Mouse (Mus musculus): ENCODE results near the gene Gm10322.

The Gm10322 gene

DNA sequence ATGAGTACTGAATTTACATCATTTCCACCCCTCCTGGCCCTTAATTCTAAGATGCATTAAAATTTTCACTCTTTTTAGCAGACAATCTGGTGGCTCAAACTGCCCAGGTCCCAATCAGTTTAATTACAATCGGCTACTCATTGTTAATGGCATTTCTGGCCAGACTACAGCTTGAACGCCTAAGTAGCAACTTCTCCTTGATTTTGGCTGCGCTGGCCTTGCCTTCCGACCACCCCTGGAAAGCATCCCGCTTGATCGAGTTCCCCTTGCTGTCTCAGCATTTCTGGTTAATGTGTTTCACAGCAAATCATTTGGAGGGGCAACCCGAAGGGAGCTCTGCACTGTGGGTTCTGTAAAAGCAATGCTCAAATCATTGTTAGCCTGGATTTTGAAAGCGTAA is 13.8 kb upstream of the Gm10322 start:
- DNase-seq (ENCODE audit: low read depth, low spot score), result no peak

DNA sequence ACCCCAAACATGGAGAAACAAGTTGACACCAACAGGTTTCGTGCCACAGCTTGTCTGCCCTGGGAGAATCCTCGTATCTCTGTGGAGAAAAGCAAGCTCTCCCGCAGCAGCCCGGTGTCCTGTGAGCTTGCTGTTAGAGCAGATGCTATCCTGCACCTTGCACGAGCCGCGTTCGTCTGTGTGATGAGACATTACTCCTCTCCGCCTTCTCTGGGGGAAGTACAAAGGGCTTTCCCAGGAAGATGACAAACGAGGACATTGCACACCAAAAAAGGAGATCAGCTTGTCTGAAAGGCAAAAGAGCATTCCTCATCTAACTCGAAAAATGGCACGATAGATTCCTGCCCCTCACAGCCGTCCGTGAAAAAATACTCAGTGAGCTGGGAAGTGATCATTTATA is 13.0 kb upstream of the Gm10322 start:
- DNase-seq (ENCODE audit: low read depth, low spot score), result no peak

DNA sequence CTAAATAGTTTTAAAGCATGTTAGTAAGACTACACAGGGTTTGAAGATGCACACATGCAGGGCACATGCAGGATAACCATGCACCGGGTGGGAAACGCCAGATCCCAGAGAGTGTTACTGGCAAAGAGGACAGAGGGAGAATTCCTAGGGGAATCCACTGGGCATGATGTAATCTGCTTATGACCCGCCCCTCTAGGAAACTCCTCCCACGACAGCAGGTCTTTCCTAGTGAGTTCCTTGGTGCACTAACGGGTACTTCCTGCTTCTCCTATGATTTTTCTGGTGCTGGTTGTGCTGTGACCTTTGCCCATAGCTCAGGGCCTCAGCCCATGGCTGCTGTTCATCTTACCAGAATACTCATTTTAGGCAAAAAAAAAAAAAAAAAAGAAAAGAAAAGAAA is 12.0 kb upstream of the Gm10322 start:
- no peak for DNase-seq (ENCODE audit: low read depth, low spot score)

DNA sequence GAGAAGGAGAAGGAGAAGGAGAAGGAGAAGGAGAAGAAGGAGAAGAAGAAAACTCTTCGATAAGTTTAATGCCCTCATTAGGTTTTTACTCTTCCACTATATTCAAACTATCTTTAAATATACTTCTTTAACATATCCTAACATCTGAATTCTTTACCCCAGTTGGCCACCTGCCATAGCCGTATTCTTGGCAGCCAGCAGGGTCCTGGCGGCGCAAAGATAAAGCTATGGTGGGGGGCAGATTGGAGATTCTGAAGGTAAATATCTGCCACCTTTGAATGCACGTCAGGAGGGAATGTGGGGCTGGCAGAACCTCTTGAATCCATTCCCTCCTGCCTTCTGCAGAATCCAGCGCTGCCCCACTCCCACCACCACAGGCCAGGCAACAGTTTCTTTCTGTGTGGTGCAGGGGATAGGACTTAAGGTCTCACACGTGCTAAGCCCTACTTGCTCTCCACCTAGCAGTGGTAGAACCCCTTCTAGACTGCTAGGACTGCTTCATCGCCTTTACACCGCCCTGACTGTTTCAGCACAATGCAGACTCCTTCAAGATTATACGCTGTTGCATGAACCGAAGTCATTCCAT is 10.9 kb upstream of the Gm10322 start:
- no peak for DNase-seq (ENCODE audit: low read depth, low spot score)

DNA sequence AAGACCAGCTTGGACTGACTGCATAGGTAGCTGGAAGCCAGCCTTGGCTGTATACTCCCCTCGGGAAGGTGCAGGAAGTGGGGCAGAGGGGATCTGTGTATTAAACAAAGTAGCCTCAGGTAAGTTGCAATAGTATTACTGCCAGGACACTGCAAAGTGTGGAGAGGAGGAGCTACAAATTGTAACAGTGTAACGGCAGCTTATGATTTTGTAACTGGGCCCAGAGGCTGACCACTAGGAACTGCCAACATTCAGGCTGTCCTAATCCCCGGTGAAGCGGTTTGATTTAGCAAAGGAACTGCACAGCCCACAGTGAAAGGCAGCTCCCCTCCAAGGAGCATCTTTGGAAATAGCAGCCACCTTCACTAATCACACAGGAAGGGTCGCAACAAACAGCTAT is 2.6 kb upstream of the Gm10322 start:
- DNase-seq (ENCODE audit: low read depth, low spot score), result no peak

DNA sequence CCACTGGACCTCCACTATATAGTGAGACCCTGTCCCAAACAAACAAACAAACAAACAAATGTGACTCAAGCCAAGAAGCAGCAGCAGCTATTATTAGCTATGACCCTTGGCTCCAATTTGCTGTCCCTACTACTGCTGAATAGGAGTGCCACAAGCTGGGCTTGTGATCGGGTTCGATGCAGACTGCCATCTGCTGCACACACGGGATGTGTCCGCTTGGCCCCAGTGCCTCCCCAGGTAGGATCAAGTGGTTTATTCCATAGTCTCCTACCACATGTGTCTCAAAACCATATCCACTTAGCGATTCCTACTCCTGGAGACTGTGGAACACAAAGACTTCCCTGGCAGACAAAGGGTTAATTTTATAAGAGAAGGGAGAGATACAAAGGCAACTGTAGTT is 1.7 kb upstream of the Gm10322 start:
- no peak for DNase-seq (ENCODE audit: low read depth, low spot score)

DNA sequence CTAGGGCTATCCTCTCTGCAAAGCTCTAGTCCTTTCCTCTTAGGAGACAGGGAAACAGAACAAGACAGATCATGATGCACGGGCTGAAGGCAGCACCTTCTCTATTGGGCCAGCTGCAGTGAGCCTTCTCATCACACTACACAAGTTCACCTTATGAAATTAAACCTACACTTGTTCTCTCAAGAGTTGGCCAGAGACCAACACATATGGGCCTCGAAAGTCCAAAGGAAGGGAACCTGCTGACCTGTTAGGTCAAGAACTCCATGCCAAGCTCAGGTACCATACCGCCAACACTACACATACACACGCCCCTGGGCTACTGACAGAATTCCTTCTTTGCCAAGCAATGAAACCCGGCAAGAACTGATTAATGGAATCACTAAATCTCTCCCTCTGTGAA is 452 bp upstream of the Gm10322 start:
- DNase-seq (ENCODE audit: low read depth, low spot score), result no peak

DNA sequence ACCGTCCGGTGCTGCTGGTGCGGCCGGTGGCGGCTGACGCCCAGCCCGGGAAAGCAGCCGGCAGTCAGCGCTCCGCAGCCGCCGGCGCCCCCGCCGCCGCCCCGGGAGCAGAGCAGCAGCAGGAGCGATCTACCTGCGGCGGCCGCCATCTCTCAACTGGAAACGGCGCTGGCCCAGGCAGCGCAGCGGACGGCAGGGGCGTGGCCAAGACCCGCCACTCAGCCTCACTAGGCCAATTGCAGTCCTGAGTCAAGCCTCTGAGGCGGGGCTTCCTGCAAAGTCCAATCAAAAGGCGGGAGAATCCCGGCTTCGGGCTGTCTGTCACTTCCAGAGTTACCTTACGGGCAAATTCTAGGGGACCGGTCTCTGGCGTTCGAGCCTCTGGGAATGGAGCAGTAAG is 659 bp downstream of the Gm10322 start, which contains the start of gene Mcu:
Gene Mcu, minus strand, starts transcription at position 171 of the 400 bp plus-strand sequence.
- DNase-seq (ENCODE audit: low read depth, low spot score), result peak; percentile 88

DNA sequence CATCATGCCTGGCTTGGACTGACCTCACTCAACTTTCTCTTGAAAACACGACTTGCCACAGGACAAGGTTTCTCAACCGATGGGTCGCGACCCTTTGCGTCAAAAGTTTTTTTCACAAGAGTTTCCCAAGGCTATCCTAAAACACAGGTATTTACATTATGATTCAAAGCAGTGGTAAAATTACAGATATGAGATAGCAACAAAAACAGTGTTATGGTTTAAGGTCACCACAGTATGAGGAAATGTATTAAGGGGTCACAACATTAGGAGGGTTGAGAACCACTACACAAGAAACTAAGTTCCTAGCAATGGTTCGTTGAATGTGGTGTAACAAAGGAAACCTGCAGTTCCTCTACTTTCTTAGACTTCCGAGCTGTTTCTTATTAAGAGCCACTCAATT is 1.9 kb downstream of the Gm10322 start:
- DNase-seq (ENCODE audit: low read depth, low spot score), result no peak

DNA sequence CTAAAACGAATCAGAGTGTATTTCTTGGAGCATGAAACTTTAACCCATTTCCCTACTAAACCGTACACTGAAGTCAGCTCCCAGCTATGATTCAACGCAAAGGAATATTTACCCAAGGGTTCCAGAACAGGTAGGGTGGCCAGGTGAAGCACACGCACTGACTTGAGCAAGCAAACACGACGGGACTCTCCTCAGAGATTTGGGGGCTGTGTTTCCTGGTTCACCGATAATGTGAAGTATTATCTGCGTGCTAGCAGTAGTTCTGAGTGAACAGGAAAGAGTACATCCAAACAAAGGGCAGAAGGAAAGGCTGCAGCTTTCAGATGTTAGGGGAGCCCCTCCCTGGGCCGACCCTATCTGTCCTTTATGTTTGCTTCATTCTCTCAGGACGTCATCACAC is 5.5 kb downstream of the Gm10322 start:
- no peak for DNase-seq (ENCODE audit: low read depth, low spot score)

DNA sequence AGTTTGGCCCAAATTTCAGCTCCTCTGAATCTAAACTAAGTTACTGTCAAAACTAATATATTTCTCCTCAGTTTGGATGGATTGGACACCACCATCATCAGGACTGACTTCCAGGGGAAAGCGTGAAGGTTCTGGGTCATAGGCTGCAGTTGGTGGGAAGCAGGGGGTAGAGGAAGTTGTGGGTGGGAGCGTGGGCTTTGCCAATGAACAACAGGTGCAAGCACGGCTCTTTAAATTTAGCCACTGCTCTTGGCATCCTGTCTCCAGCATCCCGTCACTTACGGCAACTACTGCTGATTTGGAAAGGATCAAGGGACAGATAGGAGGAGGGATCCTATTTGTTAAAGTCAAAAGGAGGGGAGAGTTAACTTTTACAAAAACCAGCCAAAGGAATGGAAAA is 7.6 kb downstream of the Gm10322 start:
- DNase-seq (ENCODE audit: low read depth, low spot score), result no peak

DNA sequence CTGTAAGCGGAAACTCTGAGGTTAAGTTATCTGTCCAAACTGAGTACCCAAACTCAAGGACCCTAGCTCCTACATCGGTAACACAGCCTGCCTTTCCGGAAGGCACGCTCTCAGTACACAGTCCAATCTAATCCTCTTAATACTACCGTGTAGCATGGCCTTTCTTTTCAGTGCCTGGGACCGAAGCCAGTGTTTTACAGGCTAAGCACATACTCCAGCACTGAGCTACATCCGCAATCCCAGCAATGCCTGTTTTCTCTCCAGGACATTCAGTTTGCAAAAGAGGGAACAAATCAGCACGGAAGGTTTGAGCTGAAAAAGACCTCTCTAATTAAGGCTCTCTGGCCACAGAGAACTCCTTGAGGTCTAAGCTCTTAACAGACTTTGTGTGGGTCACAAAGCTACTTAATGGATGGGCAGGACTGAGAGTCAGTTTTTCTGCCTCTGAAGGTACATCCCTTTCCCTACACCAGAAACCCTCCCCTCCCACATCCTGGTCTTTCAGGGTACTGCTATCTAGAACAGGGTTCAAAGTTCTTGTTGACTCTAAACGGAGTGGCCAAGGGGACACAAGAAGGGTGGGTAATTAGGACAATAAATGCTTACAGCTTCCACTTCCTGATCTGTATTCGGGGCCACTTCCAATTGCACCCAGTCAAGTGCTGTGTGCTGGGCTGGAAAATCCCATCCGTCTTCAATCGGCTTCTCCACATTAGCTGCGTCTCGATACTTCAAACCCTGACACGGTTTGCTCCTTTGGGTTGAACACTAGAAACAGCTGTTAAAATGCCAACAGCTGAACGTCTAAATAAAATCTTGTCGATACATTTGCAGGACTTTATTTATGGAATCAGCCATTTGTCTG is 13.0 kb downstream of the Gm10322 start:
- DNase-seq (ENCODE audit: low read depth, low spot score), result no peak

DNA sequence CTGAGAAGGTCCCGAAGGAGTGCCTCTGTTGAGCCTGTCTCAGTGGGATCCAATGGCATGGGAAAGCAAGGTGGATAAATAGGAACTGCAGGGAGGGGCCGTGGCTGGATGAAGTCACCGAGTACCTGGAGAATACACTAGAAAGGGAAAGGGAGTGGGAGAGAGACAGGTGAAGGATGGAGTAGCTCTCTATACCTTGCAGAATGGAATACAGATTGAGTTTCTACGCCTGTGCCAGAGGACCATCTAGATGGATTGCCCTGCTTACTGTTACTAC is 13.6 kb downstream of the Gm10322 start:
- DNase-seq (ENCODE audit: low read depth, low spot score), result no peak

DNA sequence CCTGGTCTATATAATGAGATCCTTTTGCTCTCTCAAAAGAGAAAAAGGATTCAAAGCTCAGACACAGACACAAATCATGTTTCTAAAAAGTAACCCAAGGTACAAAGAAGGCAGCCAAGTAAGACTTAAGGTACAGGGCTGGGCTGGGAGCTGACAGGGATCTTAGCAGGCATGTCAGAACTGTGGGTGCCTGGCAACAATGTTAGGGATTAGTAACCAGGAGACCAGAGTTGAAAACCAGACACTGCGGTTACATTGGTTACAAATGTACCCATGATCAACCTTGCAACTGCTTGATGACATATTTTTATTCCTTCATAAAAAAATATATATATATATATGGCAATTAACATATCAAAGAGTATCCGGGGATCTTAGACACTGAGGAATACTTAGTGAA is 20.2 kb downstream of the Gm10322 start:
- no peak for DNase-seq (ENCODE audit: low read depth, low spot score)

DNA sequence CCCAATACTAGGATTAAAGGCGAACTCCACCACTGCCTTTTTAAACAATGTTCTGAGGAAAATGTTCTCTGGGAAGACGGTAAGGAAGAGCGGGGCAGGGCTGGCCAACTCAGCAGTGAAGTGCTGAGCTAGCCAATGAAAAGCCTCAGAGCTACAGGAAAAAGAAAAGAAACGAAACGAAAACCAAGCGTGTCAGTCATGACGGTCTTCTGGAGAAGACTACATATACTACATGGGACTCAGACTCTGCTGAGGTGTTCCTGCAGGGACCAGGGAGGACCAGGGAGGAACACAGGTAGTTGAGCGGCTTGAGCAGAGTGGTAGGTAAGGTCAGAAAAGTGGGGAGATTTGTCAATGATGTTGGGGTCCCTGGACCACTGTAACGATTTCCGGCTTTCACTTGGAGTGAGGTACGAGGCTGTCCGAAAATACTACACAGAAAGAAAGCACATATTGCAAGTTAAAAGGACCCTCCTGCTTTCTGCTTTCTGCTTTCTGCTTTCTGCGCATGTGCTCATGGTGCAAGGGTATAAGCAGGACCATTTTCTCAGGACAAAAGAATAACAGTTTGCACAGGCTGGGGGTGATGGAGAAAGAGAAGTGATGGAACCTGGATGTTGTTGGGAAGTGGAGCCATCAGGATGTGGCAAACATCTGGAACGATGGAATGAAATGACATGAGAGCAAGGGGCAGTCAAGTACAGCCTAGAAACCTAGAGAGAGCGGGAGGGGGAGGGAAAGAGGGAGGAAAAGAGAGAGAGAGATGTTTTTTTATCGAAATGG is 21.1 kb downstream of the Gm10322 start:
- DNase-seq (ENCODE audit: low read depth, low spot score), result no peak

DNA sequence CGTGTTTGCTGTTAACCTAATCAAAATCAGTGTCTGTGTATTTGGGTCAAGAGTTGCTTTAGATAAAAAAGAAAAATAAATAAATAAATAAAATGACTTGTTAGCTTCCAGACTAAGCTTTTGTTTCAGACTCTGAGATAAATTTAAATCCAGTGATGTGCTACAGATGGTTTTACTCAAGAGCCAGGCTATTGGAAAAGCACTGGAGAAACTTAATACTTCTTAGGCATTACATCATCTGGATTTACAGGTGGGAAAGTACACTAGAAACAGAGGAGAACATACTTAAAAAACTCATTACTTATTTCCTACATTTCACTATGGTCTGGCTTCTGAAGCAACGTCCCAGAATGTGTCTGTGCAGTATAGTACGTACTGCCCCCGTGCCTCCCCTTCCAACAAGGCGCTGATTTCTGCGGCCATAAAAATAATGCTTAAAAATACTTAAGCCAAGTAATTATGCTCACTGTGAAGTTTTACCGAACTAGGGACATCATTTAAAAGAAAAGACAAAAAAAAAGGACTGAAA is 21.8 kb downstream of the Gm10322 start:
- no peak for DNase-seq (ENCODE audit: low read depth, low spot score)

DNA sequence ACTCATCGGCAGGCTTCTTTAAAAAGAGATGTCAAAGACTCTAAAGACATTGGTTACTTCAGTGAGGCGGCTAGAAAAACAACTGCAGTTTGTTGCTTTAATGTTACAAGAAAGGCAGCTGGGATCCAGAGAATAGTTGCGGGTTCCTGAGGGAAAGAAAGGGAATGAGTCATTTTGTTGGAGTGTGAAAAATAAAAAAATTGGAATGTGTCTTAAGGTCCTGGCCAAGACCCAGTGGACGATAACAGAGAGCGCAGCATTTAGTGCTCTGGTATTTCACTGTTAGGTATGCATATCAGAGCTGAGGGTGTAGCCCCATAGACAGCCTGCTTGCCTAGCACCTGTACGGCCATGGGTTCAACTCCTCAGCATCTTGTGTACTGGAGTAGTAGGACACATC is 22.7 kb downstream of the Gm10322 start:
- DNase-seq (ENCODE audit: low read depth, low spot score), result no peak

DNA sequence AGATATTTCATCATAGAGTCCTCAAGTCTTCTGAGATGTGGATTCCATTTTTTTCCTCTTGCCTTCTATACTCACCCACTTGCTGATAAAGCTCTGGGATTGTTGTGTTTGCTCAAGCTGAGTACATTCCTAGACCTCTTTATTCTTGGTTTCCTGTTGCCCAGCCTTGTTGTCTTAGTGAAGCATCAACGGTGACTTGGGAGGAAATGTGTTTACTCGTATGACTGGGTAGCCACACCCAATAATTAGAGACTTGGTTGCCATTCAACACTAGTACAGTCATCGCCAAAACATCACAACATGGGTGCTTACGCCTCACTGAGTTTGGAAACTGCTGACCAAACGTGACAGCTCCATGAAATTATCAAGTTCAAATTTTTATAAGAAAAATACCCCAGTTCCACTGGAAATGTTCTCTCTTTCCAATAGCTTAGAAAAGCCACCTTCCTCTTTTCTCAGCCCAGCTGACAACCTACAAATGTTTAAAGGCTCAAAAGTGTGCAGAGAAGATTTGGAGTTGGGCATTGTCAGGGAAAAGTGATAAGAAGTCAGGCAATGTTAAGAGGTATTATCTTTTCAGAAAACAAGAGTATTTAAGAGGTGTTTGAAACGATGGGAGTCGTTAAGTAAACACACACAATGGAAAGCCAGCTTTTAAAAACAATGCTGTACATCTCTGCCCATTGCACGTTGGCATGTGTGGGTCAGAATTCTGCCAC is 27.0 kb downstream of the Gm10322 start:
- DNase-seq (ENCODE audit: low read depth, low spot score), result no peak

DNA sequence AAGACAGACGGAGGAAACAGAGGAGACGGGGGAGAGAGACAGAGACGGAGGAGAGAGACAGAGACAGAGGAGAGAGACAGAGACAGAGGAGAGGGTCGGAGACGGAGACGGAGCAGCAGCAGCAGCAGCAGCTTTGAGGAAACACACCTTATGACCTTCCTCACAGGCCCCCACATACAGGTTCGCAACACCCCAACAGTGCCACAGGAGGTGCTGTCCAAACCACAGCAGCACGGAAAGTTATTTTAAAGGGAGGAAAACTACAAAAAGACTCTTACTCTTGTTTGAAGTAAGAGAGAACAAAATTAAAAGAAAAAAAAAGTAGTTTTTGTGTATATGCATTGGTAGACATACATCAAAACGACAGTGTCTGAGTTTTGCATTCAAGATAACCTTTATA is 27.8 kb downstream of the Gm10322 start:
- no peak for DNase-seq (ENCODE audit: low read depth, low spot score)

DNA sequence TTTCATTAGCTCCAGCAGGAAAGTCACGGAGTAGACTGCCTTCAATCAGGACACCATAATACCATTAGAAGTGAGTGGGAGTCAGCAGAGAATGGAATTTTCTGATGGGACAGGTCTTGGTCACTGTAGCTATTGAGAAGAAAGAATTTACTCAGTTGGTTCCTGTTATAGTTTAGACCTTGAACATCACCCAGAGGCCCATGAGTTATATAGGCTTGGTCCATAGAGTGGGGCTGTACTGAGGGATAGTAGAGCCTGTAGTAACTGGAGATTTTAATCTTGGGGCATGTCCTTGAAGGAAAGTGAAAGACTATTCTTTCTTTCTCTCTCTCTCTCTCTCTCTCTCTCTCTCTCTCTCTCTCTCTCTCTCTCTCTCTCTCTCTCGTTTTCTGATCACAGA is 28.8 kb downstream of the Gm10322 start:
- no peak for DNase-seq (ENCODE audit: low read depth, low spot score)

DNA sequence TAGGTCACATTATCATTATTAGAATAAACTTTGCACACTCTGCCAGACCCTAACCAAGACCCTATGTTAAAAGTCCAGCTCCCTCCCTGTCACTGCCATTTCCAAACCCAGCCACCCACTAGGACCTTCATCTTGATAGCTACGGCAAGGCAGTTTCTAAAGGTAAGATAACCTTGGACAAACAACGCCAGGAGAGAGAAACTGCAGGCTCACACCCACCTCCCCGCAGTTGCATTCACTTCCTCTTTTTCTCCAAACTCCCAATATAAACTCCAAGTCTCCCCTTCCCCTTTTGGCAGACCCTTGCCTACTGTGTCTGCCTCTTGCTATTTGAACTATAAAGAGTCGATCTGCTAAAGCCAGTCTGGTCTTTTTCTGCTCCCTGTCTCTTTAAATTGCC is 29.3 kb downstream of the Gm10322 start:
- no peak for DNase-seq (ENCODE audit: low read depth, low spot score)

DNA sequence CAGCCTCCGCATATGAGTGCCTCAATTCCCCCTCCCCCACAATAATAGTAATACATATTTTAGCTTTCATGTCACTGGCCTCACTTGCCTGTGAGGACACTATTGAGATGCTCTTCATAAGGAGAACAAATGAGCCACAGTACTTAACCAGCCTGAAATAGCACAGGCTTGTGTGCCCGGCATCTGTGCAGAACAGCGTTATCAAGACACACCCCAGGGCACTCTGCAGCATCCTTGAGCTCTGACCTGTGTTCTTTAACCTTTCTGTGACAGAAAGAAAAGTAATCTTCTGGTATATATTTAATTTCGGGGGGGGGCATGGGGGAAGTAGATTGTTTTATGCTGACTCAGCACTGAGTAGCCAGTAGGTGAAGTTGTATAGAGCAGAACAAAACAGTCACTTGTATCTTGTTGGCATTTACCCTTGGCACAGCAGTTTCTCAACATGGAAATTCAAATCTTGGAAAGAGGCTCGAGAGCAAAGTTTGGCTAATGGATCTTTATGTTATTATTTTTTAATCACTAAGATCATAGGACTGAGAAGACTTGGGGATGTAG is 31.0 kb downstream of the Gm10322 start:
- no peak for DNase-seq (ENCODE audit: low read depth, low spot score)
